Comparison of ENCODE assay signal across 25 mouse cellular contexts in genomic region chr6:31266441-31267040, GRCm38 (mm10).
"Had no signal": no experiment of that assay in that cellular context is flagged by ENCODE, and none has a peak within 500 bp of the region (broad histone marks: within the 10 kb centered on the region; RNA-seq: fewer than 3 reads in every experiment).

No protein-coding gene starts in this region.

- H3K4me1 ChIP-seq: limb, embryonic 10.5 days; limb, embryonic 13.5 days; liver, embryonic 12.5 days; liver, embryonic 15.5 days; lung, embryonic 15.5 days; midbrain, embryonic 15.5 days; neural tube, embryonic 12.5 days; neural tube, embryonic 15.5 days had no signal

- H3K4me2 ChIP-seq: limb, embryonic 13.5 days; liver, embryonic 12.5 days; liver, embryonic 15.5 days; lung, embryonic 15.5 days; midbrain, embryonic 11.5 days; midbrain, embryonic 15.5 days; neural tube, embryonic 12.5 days; neural tube, embryonic 15.5 days had no signal

- H3K4me3 ChIP-seq: layer of hippocampus, adult 2 months; limb, embryonic 10.5 days; limb, embryonic 13.5 days; liver, embryonic 12.5 days; liver, embryonic 15.5 days; lung, embryonic 15.5 days; midbrain, embryonic 15.5 days; neural tube, embryonic 12.5 days; neural tube, embryonic 15.5 days had no signal

- H3K9ac ChIP-seq: limb, embryonic 13.5 days; liver, embryonic 12.5 days; liver, embryonic 15.5 days; lung, embryonic 15.5 days; midbrain, embryonic 15.5 days; neural tube, embryonic 12.5 days; neural tube, embryonic 15.5 days had no signal

- ATAC-seq: intestine, postnatal 0 days; liver, embryonic 12.5 days; midbrain, embryonic 15.5 days had no signal

- DNase-seq: kidney, adult 2 months; kidney, postnatal 25 days; layer of hippocampus, adult 9-11 months; layer of hippocampus, postnatal 36 days; liver; lung, adult 18-20 months; lung, postnatal 10 days; lung, postnatal 36 days; right cerebral cortex, adult 18-20 months; right cerebral cortex, postnatal 14 days; right cerebral cortex, postnatal 4 days; thymus, adult 2 months; thymus, postnatal 25 days had no signal

- H3K27ac ChIP-seq: kidney, postnatal 0 days; layer of hippocampus, adult 2 months; limb, embryonic 10.5 days; limb, embryonic 13.5 days; liver, embryonic 12.5 days; liver, embryonic 15.5 days; lung, embryonic 15.5 days; midbrain, embryonic 15.5 days; neural tube, embryonic 12.5 days; neural tube, embryonic 15.5 days had no signal

- H3K36me3 ChIP-seq: limb, embryonic 10.5 days; limb, embryonic 13.5 days; liver, embryonic 12.5 days; liver, embryonic 15.5 days; lung, embryonic 15.5 days; midbrain, embryonic 15.5 days; neural tube, embryonic 12.5 days; neural tube, embryonic 15.5 days had no signal

- H3K9me3 ChIP-seq: limb, embryonic 10.5 days; limb, embryonic 13.5 days; liver, embryonic 12.5 days; liver, embryonic 15.5 days; lung, embryonic 15.5 days; midbrain, embryonic 15.5 days; neural tube, embryonic 12.5 days; neural tube, embryonic 15.5 days had no signal

- H3K27me3 ChIP-seq: limb, embryonic 13.5 days; lung, embryonic 15.5 days; midbrain, embryonic 15.5 days; neural tube, embryonic 12.5 days; neural tube, embryonic 15.5 days had no signal
